Mouse (Mus musculus): Measurements from ENCODE around the gene Hsph1.

DNA sequence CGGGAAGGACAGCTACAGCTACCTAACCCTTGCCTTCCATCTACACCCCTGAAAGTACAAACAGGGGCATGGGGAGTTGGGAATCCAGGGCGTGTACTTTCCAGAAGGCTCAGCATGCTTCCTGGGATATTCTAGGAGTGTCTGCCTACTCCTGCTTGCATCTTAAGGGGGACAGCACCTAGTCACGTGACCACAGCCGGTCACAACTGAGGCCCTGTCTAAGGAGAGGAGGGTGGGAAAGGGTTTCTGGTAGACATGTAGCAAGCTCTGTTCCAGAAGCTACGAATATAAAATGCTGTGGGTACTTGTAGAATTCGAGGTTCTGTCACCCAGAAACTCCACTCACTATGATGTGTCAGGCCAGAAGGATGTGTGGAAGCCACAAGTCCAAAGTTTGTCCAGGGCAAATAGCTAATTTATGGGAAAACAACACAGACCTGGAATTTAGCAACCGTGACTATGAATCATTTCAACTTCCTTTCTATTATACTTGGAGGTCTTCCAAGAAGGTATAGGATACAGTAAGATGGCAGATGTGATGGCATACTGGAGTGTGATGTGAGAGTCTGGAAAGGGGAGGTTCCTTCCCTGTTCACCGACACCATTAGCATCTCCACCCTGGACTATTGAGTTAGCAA, 29.0 kb downstream of the Hsph1 start:
- TF ChIP-seq TAL1 (IDR thresholded peaks at IDR 0.05; ENCODE audit: low read length) (no peak), GATA1 (IDR thresholded peaks at IDR 0.05; ENCODE audit: low read length) (no peak)

Measured in erythroblast, embryonic 14.5 days (primary cell).